Mouse (Mus musculus) spleen, postnatal 4 days (tissue): ENCODE results near the gene Sgk1.
A peak's percentile ranks its signal among the peaks of the same experiment; 100 is the strongest.
"Not testable (repeated sequence)": the region's sequence is repeated elsewhere in the genome, so short reads cannot be mapped to it uniquely, and the experiment has no call there.

ENCODE experiments used
- DNase-seq, 2 experiments: peaks; one replicate each; pipeline ENCODE4 v3.0.0; 2022; ENCODE audit warnings: low spot score in 2 of 2

The Sgk1 gene

DNA sequence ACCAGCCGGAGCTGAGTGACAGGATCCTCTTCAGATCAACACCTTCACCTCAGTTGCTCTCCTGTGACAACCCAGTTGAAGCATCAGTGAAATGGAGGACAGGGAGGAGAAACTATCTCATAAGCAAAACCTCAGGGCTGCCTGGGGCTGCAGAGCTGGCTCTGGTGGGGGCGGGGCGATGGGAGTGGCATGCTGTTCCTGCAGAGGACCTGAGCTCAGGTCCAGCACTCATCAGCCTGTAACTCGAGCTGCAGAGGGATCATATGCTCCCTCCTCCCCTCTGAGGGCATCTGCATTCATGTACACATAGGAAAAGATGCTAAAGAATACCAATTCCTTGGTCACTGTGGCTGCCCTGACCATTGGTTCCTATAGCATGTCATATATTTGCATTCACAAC is 15.5 kb upstream of the Sgk1 start:
- no peak for DNase-seq

DNA sequence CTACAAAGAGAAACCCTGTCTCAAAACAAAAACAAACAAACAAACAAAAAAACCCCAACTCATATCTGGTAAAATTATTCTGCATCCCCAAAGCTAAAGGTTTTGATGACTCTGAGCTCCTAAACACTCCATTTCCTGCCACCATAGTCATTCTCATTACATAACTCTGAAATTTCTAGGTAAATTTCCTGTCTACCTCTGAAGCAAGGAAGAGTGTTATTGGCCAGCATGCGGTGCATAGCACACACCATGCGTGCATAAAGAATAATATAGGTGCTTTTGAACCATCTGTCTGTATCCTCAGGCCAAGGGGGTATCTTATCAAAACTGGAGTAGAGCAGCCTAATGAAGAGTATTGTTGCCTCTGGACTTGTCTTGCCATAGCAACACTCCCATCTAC is 13.8 kb upstream of the Sgk1 start:
- DNase-seq: no peak

DNA sequence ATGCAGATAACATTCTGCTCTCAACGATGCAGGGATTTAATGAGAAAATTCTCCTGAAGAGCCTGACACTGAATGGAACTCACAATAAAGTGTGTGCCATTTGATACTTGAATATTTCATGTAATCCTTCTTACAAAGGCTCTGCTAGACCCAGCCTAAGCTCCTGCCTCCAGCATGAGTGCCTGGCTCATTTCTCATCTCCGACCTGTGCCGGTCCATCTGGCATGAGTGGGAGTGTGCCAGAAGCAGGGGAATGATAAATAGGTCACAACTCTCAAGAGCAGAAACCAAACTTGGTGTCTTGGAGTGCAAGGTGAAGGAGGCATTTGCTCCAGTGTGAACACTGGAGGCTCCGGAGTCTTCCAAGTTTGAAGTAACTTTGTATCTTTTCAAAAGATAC is 13.4 kb upstream of the Sgk1 start:
- DNase-seq: no peak

DNA sequence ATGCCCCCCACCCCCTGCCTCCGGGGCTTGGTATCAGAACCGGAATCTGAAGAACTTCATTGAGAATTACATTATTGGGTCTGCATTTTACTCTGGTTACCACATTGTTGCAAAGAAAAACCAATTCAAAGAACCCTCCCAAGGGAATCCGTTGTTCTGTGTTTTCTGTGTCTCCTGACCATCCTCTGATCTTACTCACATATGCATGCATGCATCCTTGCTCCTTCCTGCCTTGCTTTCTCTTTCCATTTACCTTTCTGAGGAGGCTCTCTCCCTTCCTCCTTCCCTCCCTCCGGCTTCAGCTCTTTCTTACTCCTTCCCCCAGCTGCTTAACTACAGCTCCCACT is 174 bp upstream of the Sgk1 start:
- no peak for DNase-seq

DNA sequence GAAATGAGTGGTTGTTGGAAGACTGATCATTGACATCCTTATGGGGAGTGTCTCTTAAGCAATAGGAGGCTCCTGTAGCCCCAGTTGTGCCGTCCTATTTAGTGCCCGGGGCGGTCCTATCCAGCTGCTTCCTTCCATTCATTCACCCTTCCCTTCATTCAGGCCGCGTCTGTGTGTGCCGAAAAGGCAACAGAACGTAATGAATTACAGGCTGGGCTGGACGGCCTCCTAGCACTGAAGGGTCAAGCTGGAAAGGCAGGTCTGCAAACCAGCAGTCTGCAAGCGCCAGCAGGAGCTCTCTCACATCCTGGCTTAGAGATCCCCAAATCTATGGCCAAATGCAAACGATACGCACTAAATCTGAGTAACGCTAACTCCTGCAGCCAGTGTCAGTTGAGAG is 1.6 kb downstream of the Sgk1 start:
- no peak for DNase-seq

DNA sequence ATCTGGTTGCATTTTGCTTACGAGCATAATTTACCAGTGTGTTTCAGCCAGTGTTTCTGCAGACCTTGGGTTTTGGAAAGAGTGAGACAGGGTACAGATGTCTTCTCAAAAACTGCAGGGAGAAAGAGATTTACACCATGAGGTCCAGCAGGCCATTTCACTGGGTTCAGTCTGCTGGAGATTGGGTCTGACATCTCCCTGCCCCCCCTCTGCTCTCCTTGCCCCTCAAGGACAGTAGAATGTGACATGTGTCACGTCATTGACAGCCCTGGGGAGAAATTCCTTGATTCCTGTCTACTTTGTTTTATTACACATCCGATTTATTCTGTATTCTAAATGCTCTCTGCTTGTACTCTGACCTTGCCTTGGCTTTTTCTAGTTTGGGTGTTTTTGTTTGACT is 2.5 kb downstream of the Sgk1 start:
- no peak for DNase-seq

DNA sequence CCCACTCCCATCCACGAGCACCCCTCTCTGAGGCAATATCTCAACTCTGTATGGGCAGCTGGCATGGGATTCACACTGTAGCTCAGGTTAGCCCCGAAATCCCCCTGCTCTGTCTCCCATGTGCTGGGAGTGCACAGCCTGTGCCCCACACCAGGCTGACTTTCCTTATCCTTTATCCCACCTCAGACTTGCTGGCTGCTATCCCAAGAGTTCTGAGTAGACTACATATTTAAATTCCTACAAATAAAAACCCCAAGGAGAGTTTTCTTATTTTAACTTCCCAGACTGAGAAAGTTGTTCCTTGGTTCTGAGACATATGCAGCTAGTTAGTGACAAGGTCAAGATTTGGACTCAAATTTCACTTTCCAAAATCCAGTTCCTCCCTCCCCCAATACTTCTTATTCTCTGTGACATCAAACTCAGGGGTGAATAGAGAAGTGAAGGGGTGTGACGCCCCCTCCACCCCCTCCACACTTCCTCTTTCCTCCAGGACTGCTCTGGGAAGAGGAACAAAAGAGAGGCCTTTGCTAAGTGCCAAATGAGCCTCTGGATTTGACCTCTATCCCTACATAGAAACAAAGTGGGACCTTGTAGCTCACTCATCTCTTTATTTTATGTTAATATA is 7.3 kb downstream of the Sgk1 start:
- peak in 1 of 2 experiments; percentile 23 for DNase-seq

DNA sequence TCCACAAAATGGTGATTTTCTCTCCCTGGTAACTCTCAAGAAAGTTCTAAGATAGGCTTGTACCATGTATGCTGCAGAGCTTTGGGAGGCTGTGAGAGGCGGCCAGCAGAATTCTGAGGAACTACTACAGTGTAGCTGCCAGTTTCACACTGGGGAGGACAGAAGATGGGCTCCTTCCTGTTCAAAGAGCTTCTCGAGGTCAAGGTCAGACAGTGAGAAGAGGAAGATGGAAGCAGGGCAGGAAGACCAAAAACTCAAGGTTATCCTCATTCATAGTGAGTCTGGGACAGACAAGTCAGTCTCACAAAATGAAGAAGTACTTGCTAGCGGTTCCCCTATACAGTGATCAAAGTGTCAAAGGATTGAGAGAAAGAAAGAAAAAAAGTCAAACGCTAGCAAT is 8.3 kb downstream of the Sgk1 start:
- DNase-seq: no peak

DNA sequence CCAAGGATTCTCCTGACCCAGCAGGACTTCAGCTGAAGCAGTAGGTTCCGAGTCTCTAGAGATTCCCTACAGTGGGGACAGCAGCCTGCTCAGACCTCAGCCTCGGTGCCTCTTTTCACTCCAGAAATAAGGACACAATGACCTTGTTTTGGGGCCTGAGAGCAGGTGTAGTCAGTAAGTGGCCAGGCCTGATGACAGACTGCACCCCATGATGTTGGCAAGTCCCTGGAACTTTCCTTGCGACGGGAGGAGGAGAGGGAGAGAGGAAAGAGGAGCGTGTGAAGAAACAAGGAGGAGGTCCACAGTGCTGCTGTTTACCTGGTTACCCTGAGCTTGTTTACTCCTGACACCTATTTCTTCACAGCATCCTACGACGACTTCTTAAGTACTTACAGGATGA is 9.5 kb downstream of the Sgk1 start:
- DNase-seq: no peak

DNA sequence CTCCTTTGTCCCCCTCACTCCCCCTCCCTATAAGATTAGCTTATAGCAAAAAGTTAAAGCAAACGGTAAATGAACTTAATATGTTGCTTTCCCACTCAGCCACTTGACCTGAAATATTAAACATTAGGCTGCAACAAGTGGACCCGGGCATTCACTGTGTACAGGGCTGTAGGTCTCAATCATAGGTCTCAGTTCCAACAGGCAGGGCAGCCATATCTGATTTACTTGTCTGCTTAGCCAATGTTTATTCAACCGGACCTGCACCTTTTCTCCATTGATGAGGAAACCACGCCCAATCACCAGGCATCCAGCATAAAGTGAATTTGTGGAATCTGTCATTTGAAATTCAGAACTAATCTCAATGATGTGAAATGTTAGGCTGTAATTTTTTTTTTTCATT is 10.1 kb downstream of the Sgk1 start:
- DNase-seq: no peak

DNA sequence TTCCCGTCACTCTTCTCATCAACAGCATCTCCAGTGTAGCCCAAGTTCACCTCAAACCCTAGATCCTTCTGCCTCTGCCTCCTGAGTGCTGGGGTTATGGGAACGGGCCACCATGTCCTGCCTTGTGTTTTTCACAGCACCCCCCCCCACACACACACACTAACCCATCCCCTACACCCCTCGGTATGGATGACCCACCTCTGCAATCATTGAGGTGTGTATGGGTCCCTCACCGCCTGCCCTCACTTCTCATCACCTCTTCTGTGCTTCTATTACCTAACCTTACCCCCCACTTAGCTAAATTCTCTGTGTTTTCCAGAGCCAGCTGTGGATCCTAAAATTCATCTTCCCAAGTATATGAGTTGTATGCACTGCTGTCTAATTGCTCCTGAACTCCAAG is 16.4 kb downstream of the Sgk1 start:
- no peak for DNase-seq

DNA sequence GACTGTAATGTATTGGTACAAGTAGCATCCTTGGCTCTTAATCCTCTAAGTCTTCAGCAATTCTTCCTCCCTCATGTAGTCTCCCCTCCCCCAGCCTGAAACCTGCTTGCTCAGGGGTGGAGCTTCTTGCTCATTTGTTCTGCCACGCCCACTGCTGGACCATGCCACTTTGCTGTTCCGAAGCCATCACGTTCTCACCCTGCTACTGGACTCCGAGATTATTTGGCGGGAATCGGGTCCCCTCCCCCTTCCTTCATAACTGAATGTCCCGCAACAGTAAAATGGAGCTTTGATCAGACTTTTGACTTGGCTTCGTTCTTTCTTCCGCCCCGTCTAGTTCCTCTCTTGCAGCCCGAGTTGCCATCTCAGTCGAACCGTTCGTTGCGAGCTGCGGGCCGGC is 16.9 kb downstream of the Sgk1 start:
- not testable (repeated sequence) for DNase-seq

DNA sequence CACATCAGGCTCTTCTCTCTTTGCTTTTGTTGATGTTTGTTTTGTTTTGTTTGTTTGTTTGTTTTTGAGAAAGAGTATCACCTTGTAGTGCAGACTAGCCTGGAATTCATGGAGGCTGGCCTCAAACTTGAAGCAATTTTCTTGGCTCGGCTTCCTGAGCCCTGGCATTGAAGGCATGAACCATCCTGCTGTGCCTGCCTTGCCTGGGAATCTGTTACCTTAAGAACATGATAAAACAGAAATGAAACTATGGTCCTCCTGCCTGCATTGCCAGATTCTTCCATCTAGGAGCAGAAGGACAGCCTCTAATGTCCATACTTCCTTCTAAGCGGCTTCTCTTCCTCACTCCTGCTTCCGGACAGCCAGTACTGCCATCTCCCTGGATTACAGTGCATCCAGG is 17.4 kb downstream of the Sgk1 start:
- DNase-seq: no peak

DNA sequence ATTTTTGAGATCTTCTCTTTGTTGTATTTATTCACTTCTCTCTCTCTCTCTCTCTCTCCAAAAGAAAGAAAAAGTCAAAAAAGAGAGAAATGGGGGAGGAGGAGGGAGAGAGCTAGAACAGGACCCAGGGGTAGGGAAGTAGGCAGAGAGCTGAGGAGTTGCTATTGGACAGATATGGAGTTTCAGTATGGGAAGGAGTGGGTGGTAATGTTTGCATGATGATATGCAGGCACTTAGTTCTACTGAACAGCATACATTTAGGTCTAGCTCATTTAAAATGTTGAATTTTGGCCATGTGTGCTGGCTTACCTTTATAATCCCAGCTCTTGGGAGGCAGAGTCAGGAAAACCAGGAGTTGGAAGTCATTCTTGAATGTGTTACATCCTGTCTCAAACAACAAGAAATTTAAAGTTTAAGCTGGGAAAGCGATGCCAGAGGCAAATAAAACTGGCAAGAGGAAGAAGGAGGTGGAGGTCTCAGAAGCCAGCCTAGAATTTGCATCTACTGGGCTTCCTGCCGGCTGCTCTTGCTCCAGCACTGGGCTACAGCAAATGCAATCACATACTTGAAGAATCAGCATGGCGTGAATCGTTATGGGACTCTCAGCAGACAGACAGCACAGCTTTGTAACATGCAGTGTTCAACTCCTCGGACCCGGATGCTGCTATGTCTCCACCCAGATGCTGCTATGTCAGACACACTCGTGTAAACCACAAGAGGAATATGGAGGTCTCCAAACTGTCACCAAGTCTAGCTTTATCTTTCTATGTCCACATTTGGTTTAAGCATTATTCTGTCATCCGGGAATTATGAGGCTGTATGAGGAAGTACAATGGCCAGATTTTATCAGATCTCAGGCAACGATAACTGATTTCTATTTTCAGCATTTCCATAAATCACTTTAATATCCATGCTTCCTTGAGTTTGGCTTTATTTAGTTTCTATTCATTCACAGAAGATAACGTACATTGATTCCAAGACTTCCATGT is 20.5 kb downstream of the Sgk1 start:
- no peak for DNase-seq

DNA sequence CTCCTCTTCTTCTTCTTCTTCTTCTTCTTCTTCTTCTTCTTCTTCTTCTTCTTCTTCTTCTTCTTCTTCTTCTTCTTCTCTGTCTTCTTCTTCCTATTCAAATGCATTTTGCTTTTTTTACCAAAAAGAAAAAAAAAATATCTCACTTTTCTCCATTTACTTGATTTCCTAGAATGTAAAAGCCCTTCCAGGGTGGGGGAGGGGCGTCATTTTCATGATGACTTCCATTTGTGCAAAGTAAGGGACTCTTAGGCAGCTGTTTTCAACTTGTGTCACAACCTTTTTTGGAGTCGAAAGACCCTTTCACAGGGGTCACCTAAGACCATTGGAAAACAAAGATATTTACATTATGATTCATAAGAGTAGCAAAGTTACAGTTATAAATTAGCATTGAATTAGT is 22.2 kb downstream of the Sgk1 start:
- DNase-seq: no peak

DNA sequence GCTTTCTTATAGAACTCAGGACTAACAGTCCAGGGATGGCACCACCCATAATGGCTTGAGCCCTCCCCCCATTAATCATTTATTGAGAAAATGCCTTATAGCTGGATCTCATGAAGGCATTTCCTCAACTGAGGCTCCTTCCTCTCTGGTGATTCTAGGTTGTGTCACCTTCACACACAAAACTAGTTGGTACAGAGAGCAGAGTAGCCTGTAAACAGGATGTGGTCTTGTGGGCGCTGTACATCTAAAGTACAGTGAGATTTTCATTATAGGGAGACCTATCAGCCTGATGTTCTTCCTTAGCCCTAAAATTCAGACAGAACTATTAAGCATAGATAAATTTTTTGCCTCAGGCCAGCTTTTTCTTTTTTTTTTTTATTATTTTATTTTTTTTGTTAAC is 23.6 kb downstream of the Sgk1 start:
- no peak for DNase-seq

DNA sequence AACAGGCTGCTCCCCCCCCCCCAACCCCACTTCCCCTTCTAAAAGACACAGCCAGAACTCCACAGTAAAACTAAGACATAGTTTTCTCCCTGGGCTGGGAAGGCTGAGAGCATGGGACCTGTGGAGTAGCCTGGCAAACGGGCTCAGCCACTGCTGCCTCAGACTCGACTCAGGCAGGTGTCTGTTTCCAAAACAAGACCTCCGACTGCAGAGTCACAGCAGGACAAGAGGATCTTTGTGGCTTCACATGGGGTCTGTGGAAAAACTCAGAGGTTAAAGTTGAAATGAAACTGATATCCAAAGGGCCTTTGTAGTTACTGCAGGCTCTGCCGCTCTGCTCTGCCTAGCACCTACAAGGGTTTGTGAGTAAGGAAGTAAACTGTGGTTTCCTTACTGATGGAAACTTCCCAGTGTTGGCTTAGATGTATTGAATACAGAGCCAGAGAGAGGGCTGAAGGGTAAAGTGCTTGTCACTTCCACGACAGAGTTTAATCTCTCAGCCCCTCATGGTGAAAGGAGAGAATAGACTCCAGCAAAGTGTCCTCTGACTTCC is 25.0 kb downstream of the Sgk1 start:
- no peak for DNase-seq

DNA sequence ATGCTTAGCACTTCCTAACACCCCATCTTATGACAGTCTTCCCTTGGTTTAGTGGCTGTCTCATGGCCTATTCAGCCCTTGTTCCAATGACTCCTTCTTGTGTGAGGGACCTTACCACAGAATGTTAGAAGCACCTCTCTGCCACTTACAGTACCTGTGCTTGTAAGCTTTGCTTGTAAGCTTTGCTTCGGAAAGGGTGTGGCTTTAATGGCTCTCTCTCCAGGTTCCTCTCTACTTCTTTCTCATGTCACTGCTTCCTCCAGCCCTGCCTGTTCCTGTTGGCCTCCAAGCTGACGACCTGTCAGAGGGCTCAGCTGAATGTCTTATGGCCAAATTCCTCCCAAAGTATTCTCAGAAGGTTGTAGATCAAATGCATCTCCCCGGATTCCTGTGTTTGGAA is 25.8 kb downstream of the Sgk1 start:
- DNase-seq: no peak

DNA sequence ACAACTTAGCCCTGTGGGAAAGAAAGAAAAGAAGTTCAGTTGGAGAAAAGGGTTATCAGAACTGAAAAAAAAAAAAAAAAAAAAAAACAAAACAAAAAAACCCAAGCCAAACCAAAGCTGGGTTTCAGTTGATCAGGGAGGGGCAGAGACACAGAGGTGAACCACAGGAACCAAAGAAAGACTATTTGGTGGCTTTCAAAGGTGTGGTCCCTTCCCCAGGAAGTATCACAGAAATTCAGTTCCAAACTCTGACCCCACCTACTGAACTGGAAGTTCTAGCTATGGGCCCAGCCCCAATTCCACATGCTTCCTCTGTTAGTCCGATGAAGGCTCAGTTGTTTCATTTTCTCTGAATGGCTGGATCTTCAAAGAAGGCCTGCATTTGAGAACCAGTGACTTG is 26.7 kb downstream of the Sgk1 start:
- DNase-seq: no peak

DNA sequence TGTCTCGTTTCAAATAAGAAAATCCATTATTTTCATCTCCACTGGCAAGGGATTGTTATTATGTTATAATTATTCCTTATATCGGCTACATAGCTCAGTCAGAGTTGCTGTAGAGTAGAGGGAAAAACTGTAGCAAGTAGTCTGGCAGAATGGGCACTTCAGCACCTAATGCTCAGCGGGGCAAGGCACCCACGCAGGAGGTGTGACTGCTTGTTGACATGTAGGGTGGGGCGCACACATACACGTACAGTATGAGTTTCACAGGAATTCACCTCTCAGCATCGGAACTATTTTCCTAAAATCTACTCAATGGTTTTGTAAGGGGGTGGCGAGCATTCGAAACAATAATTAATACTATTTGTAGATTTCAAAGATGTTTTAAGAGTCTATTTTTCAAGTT is 28.4 kb downstream of the Sgk1 start:
- no peak for DNase-seq

DNA sequence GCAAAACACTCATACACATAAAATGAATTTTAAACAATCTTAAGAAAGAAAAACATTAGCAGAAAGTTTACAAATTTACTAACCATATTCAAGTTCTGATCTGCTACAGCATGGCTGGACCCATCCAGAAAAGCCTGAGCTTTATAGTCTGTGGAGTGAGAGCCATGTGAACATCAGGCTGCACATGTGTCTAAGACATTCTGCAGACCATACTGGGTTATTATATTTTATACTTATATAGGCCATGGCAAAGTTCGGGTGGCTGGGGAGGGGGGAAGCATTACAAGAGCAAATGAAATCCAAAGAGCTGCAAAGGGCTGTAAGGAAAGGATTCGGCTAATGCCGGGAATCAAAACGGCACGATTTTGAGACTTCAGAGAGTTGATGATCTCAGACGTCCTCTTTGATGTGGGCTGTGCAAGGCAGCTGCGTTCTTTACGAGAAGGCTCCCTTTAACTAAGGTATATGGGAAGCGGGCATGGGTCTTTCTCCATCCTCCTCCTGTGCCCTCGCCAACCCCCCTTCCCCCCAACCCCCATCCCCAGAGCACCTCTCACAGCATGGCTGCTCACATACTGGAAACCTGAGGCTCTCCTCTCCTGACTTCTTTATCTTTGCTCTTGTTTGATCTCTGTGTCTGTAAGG is 29.4 kb downstream of the Sgk1 start:
- no peak for DNase-seq

DNA sequence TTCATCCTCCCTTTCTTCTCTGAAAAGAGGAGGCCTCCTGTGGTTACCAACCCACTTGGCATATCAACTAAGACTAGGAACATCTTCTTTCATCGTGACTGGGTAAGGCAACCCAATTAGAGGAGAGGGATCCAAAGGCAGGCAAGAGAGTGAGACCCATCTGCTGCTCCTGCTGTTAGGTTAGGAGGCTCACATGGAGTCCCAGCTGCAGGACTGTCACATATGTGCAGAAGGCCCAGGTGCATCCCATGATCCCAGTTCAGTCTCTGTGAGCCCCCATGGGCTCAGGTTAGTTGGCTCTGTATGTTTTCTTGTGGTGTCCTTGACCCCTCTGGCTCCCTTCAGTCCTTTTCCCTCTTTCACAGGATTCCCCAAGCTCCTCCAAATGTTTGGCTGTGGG is 32.8 kb downstream of the Sgk1 start:
- no peak for DNase-seq
